Mouse (Mus musculus) layer of hippocampus, adult 9-10 months (tissue): ENCODE results near the gene Cacna1d.

ENCODE experiments used
- DNase-seq: peaks from one replicate; pipeline ENCODE4 v3.0.0; 2022; ENCODE audit warnings: low spot score

Gene Cacna1d

DNA sequence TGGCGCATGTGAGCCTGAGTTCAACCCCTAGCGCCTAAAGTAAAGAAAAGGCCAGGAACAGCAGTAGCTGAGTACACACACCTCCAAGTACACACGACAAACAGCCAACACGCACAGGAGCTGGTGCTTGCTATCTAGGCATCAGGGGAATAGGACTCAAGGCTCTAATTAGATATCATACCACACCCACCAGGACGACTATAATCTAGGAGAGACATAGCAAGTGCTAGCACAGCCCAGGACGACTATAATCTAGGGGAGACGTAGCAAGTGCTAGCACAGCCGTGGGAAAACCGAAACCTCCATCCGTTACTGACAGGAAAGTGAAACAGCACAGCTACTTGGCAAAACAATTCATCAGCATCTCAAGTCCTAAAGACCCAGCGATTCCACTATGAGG lies 162.1 kb downstream of the Cacna1d start:
- DNase-seq: no peak

DNA sequence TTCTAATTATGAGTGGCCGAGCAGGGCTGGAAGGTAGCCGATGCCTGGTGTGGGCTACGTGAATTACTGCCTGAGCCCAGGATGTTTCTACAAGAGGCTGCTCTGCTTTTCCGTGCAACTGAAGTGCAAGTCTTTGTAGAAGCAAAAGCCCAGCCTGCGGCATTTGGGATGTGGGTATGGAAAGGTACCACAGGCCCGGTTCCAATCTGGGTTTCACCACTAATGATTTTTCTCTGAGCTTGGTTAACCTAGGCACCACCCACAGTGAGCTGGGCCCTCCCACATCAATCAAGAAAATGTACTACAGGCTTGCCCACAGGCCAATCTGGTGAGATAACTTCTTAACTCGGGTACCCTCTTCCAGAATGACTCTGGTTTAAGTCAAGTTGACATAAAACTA lies 163.8 kb downstream of the Cacna1d start:
- no peak for DNase-seq

GRCm38 (mm10) chr14:30327051-30327450 lies 164.2 kb downstream of the Cacna1d start:
- DNase-seq: no peak

- DNase-seq: no peak
These were observed 165.0 kb downstream of the Cacna1d start for GRCm38 (mm10) chr14:30326226-30326625.

DNA sequence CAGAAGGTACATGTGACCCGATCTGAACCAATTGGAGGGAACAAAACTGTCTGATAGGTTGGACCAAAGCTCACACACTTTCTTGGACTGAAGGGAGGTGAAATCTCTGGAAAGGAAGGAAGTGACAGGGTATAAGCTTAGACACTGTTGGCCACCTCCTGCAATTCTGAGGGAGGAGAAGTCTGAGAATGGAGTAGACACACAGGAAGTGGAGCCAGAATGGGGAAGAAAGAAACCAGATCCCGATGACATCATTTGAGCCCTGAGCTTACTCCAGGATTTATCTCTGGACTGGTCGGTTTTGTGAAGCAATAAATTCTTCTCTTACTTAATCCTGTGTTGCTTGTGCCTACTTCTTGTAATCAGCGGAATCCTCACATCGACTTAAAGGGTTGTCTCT lies 166.3 kb downstream of the Cacna1d start:
- no peak for DNase-seq

GRCm38 (mm10) chr14:30318715-30319437 lies 172.4 kb downstream of the Cacna1d start:
- no peak for DNase-seq

- DNase-seq: no peak
These were observed 173.0 kb downstream of the Cacna1d start for GRCm38 (mm10) chr14:30318293-30318692.

DNA sequence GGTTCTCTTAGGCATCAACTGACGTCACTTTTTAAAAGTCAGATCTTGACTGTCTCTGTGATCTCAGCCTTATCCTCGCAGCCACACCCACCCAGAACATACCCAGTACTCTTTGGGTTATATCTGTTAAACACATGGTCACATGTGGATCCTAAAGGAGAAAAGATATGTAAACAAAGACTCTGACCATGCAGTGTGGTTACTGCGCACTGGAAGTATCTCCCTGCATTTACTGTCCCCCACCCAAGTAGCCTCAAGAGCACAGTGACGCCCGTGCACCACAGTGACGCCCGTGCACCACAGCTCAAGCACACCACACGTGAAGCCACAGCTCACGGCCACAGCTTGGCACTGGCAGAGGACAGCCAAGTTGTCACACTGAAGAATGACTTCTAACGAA lies 173.6 kb downstream of the Cacna1d start:
- no peak for DNase-seq

GRCm38 (mm10) chr14:30311206-30311889 lies 179.9 kb downstream of the Cacna1d start:
- DNase-seq: no peak

- DNase-seq: no peak
These were observed 181.0 kb downstream of the Cacna1d start for GRCm38 (mm10) chr14:30310236-30310635.

GRCm38 (mm10) chr14:30306221-30306620 lies 185.0 kb downstream of the Cacna1d start:
- DNase-seq: no peak

DNA sequence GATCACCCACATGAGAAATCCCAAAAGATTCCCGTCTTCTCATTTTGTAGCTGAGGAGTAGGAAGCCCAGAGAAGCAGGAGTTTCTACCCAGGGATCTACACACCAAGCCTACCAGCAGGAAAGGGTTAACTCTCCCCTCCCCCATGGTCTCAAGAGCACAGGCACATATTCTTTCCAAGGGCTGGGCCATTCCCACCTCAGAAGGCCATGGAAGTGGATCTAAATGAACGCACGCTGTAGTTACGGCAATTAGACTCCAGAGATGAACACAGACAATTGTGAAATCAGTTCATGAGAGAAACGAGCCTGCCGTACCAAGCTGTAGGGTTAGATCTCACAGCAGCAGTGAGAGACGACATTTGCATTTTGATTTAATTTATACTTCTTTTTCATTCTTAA lies 191.3 kb downstream of the Cacna1d start:
- DNase-seq: no peak

GRCm38 (mm10) chr14:30297492-30297891 lies 193.8 kb downstream of the Cacna1d start:
- DNase-seq: no peak

- DNase-seq: no peak
These were observed 199.2 kb downstream of the Cacna1d start for GRCm38 (mm10) chr14:30292135-30292463.

DNA sequence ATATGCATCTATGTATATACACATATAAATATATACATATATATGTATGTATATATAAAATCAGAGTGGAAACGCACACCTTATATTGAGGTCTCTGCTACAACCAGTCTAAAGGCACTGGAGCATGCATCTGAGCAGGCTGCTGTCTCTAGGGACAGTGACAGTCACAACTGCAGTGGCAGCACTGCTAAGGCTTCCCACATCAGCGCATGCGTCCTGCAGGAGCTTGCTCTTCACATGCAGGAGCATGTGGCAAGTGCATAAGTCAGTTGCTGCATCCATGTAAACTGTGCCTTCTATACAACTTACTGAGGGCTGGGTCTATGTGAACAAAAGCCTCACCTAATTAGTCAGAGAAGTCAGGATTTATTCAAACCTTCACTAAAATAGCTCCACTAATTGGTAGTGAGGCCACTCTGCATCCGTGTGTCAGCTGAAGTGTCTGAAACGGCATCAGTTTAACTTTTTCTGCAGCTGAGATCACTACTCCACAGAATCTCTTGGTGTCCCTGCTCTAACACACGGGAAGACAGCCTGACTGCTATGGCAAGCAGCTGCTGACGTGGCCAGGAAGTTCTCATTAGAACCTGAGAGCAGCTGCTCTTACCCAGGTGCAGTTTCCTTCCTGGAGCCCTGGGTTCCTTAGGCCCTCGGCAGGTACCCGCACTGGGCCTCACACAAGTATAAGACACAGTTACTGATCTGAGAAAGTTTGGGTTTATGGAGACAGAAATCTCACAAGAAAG lies 199.7 kb downstream of the Cacna1d start:
- no peak for DNase-seq

DNA sequence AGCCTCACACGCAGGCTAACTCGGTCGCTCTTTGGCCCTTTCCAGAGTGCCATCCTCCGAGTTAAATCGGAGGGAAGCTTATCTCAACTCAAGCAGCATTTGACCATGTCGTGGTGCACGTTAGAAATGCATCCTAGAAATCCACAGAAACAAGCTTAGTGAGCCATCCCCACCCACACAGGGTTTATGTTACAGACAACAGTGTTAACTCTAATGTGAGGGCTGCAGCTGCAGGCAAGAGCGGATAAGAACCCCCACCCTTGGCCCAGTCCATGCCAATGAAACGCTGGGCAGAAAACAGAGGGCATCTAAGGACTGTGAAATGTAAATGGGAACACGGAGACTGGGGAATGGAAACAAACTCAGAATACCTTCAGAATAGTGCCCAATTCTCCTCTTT lies 206.8 kb downstream of the Cacna1d start:
- DNase-seq: no peak

DNA sequence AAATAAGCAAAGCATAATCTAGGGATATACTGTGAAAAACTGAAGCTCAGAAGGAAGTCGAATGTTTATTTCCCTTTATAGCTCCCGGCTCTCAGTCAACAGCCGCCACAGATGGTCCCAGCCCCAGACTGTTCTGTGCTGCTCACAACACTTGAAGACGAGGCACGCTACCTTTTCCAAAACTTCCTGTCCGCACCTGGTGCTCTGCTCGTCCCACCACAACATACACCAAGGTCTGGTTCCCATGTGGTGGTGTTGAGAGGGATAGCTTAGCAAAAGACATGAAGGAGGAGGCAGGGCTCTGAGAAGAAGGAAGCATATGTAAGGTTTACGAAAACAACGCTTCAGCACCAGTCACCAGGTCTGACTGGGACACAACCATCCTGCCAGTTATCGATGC lies 207.2 kb downstream of the Cacna1d start:
- DNase-seq: no peak

GRCm38 (mm10) chr14:30275572-30275971 lies 215.7 kb downstream of the Cacna1d start:
- DNase-seq: no peak

- no peak for DNase-seq
These were observed 218.3 kb downstream of the Cacna1d start for GRCm38 (mm10) chr14:30272976-30273375.

- no peak for DNase-seq
These were observed 218.7 kb downstream of the Cacna1d start for GRCm38 (mm10) chr14:30272523-30272922.

DNA sequence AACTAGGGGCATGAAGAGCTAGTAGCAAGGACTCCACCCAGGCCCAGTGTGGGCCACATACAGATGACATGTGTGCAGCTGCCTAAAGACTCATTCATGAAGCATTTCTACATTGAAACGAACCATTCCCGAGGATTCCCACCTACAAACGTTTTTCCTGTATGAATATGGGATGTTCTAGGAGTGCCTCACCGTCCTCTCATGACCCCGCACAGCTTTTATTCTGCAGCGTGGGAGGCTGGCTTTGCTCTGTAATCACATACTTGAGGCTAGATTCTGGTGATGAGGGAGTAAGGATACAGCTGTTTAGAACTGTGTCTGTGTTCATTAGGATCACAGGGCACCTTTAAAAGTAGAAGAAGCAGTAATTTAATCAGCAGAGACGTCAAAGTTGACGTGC lies 219.4 kb downstream of the Cacna1d start:
- no peak for DNase-seq

DNA sequence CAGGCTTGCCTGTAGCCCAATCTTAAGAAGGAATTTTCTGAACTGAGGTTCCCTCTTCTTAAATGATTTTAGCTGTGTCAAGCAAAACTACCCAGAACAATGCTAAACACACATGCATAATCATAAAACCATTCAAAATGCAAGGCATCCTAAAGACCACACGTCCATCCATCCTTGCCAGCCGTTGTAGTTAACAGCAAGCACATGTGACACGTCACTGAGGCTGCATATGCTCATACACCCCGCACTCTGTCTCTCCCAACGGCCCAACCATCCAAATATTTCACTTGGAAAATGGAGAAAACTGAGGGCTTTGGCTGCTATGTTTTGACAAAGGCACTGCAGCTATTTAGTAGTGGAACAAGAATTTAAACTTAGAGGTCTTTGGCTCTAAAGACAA lies 220.9 kb downstream of the Cacna1d start:
- DNase-seq: no peak

DNA sequence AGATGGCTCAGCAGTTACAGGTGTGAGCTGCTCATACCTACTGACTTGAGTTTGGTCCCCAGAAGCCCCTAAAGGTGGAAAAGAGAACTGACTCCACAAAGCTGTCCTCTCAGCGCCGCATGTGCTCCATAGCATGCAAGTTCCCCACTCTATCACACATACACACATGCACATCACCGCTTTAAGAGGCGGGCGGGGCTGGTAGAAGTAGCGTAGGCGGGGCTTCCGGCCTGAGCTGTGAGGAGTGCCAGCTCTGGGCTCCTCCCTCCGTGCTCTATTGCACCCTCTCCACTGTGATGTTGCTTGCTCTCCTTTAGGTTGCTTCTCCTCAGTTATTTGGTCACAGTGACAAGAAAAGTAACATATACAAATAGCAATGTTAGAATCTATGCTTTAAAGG lies 225.5 kb downstream of the Cacna1d start:
- no peak for DNase-seq
